Mouse (Mus musculus) hindbrain, postnatal 0 days (tissue): ENCODE data around the gene Ghr. TPM values are rescaled to one million over a fixed set of nuclear protein-coding genes. Genes with fewer than 3 reads are reported as not detected.

Experiments used
- ATAC-seq: fragments of 200-750 bp; cut with Nextera tagmentation; 2 replicates; pipeline ENCODE4 v1.8.0; 2017; ENCODE audit warnings: mild to moderate bottlenecking, moderate TSS enrichment, moderate library complexity
- DNase-seq: peaks from one replicate; pipeline ENCODE4 v3.0.0-alpha.2; 2015; ENCODE audit warnings: low spot score
- H3K27ac ChIP-seq: fragments of 300-500 bp; sonication (generic); 2 replicates; pipeline ENCODE4 v1.5.1; 2014; ENCODE audit warnings: mild to moderate bottlenecking
- H3K27me3 ChIP-seq: fragments of 300-500 bp; sonication (generic); 2 replicates; pipeline ENCODE4 v1.6.1; 2014; ENCODE audit warnings: low read length, mixed read lengths; ENCODE audit not compliant: insufficient read depth
- H3K36me3 ChIP-seq: fragments of 300-500 bp; sonication (generic); 2 replicates; pipeline ENCODE4 v1.6.1; 2014; ENCODE audit warnings: low read length, mixed read lengths; ENCODE audit not compliant: insufficient read depth
- H3K4me1 ChIP-seq: fragments of 300-500 bp; sonication (generic); 2 replicates; pipeline ENCODE4 v1.6.1; 2014; ENCODE audit warnings: antibody characterized with exemption, low read length, mixed read lengths; ENCODE audit not compliant: insufficient read depth
- H3K4me2 ChIP-seq: fragments of 300-500 bp; sonication (generic); 2 replicates; pipeline ENCODE4 v1.6.1; 2014; ENCODE audit warnings: low read depth, mild to moderate bottlenecking, low read length, moderate library complexity, mixed read lengths
- H3K4me3 ChIP-seq: fragments of 300-500 bp; sonication (generic); 2 replicates; pipeline ENCODE4 v1.5.1; 2014; ENCODE audit warnings: low read length
- H3K9ac ChIP-seq: fragments of 300-500 bp; sonication (generic); replicated peaks from 2 replicates; pipeline ENCODE4 v1.6.1; 2014; ENCODE audit warnings: mild to moderate bottlenecking, low read length, moderate library complexity, mixed read lengths
- H3K9me3 ChIP-seq: fragments of 300-500 bp; sonication (generic); 2 replicates; pipeline ENCODE4 v1.6.1; 2016; ENCODE audit warnings: low read length, mixed read lengths
- CTCF ChIP-seq: IDR thresholded peaks from 2 replicates; pipeline ENCODE4 v1.5.1; 2016; ENCODE audit warnings: antibody characterized with exemption, control low read depth, low read depth
- WGBS: fragments of 180-500 bp; shearing (Covaris S2); extraction: QIAGEN DNeasy Blood & Tissue Kit; methylation state at CpG from one replicate; pipeline ENCODE4 v1.1.7; 2014; 5-methylcytosine and 5-hydroxymethylcytosine counted together
- polyA plus RNA-seq: library from polyadenylated mRNA; unstranded; fragments of >200 nt; fragmentation: Nextera tagmentation; extraction: Ambion mirVana; gene quantifications from 2 replicates; pipeline ENCODE4 v1.2.1, GENCODE M21; 2015
- total RNA-seq: library from RNA; depleted of rRNA; stranded (reverse); fragments of >200 nt; gene quantifications from 2 replicates; pipeline ENCODE4 v1.2.3, GENCODE M21; 2014

Gene Ghr
- total and polyA plus RNA-seq, 2 experiments from 2014 or later = 9.7 to 13.1 TPM

DNA sequence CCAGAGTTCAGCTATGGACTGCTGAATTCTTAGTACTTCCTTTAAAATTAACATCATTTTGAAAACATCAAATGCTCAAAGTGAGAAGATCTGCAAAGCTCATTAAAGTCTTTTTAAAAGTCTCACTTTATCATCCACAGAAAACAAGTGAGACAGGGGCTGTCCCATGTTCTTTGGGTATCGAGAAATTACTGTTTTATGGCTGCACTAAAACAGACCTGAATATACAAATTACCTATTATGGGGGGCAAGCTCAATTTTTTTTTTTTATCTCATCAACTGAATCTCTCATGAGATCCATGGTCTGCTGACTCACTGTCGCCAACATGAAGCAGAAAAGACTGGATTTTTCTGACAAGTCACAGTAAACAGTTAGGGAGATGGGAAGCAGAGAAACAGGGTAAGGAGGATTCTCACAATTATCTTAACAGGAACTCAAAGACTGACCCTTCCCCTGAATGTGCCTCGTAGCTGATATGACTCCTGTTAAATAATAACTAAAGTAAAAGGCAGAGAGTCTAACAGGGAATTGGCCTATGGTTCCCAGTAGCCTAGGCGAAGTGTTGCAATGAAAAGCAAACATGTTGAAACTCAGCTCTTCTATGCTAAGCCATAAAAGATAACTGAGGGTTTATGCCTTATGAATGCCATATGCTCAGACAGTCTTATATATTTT lies 18.3 kb upstream of the Ghr start:
- ATAC-seq = no peak
- no peak for TF ChIP-seq CTCF

DNA sequence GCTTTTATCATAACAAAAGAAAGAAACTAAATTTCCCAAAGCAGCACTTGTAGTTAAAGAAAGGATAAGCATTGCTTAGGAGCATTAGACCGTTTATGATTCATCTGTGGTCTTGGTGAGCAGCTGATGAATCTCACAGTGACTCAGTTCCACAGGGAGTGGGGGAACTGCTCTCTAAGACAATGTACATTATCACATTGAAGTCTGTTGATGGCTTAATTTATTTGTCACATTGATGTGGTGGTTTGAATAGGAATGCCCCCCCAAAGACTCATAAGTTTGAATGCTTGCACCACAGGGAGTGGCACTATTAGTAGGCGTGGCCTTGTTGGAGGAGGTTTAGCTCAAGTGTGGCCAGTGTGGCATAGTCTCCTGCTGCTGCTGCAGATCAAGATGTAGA lies 4.6 kb upstream of the Ghr start:
- H3K4me2 ChIP-seq = no peak overlapping the region
- WGBS = 46% methylated on average over 2 of the region's 2 CpGs
- no peak for TF ChIP-seq CTCF
- no peaks in the 10 kb centered on the region for H3K4me1 ChIP-seq
- no peaks in the 10 kb centered on the region for H3K27me3 ChIP-seq
- DNase-seq (no peak), ATAC-seq (no peak)
- H3K27ac ChIP-seq = no peak overlapping the region
- H3K9ac ChIP-seq = no peak overlapping the region
- no peak overlapping the region for H3K4me3 ChIP-seq
- H3K9me3 ChIP-seq = no peaks in the 10 kb centered on the region
- H3K36me3 ChIP-seq = no peaks in the 10 kb centered on the region

More for the DNA sequence above, 18.3 kb upstream of the Ghr start:
- no peaks in the 10 kb centered on the region for H3K4me1 ChIP-seq
- no peak overlapping the region for H3K4me3 ChIP-seq
- H3K27ac ChIP-seq = no peak overlapping the region
- no peaks in the 10 kb centered on the region for H3K9me3 ChIP-seq
- H3K9ac ChIP-seq = no peak overlapping the region
- WGBS = 84% methylated on average over 4 of the region's 4 CpGs
- no peak overlapping the region for H3K4me2 ChIP-seq
- no peaks in the 10 kb centered on the region for H3K36me3 ChIP-seq
- no peaks in the 10 kb centered on the region for H3K27me3 ChIP-seq
- no peak for DNase-seq

DNA sequence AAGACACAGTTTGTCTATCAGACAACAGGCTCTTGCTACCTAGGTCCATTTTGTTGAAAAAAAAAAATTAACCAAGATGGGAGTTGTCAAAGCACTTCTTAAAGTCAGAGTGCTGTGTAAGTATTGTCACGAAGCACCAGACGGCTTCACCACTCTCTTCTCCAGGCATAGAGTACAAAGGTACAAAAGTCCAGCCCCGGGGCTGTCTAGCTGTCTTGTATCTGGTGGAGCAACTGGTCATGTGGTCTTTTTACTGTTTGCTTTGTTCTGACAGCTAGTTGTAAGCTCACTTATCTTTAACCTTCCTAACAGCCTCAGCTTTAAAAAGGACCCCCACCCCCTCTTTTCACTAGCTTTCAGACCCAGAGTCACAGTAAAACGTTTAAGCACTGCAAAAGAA lies 1.1 kb upstream of the Ghr start:
- H3K4me3 ChIP-seq = no peak overlapping the region
- no peaks in the 10 kb centered on the region for H3K4me1 ChIP-seq
- no peak for DNase-seq
- H3K9me3 ChIP-seq = no peaks in the 10 kb centered on the region
- no peaks in the 10 kb centered on the region for H3K36me3 ChIP-seq
- ATAC-seq = no peak
- H3K4me2 ChIP-seq = no peak overlapping the region
- no peak overlapping the region for H3K9ac ChIP-seq
- 67% methylated on average over 4 of the region's 4 CpGs for WGBS
- no peak for TF ChIP-seq CTCF
- H3K27me3 ChIP-seq = no peaks in the 10 kb centered on the region
- no peak overlapping the region for H3K27ac ChIP-seq

DNA sequence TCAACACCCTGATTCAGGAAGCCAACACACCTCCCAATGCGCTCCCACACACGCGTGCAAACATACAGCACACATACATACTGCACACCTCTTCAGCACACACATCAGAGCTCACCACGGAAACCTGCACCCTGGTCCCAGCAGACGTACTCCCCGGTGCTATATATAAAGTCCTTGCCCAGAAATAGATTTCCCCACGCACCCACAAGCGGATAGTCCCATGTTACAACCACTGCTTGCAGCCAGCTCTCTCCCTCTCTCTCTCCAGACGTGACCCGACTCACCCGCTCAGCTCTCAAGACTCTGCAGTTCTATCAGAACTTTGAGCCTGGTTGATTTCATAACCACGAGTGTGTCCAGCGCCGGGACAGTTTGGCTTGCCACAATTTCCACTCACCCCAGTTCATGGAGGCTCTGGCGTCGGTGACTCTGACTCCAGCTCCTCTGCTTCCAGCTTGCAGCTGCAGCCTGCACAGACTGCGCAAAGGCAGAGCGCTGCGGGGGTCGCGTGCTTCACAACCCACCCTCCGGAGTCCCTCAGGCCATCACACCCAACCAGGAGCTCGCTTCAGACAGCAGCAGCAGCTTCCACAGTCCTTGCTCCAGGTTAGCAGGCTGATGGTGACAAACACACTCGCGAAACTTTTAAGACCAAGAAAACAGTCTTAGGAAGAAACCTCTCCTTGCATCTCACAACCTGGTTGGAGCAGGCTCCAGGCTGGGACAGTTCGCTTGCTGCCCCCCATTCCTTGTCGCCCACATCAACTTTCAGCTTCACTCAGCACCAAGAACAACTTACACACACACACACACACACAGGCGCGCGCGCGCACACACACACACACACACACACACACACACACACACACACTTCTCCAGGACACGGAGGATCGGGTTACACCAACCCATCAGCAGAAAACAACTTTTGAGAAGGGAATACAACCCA lies 1.2 kb downstream of the Ghr start:
- ATAC-seq = peak; percentile 65
- 6% methylated on average over 34 of the region's 34 CpGs for whole genome bisulfite sequencing
- Histone ChIP-seq H3K9ac (peak overlapping the region; percentile 37), H3K36me3 (no peaks in the 10 kb centered on the region), H3K27ac (peak overlapping the region; percentile 55), H3K4me2 (peak overlapping the region; percentile 88), H3K4me3 (peak overlapping the region; percentile 81), H3K27me3 (no peaks in the 10 kb centered on the region), H3K4me1 (no peaks in the 10 kb centered on the region), H3K9me3 (no peaks in the 10 kb centered on the region)
- peak; percentile 59 for DNase-seq
- no peak for TF ChIP-seq CTCF

DNA sequence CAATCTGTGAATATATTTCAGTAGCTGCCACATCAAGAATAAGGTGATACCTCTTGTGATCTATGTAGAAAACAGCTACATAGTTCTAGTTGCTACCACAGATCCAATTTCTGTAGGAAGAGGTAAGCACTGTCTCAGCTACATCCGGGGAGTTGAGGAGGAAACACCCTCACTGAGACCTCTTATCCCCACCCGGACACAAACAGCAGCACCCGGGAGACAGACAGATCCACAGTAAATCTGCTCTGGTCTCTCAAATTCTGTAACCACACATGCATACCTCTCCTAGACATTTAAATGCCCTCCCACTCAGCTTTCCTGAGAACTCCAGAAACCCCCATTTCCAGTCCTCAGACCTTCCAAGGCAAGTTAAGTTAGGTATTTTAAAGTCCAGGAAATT lies 2.0 kb downstream of the Ghr start:
- Histone ChIP-seq H3K4me3 (peak overlapping the region; percentile 81), H3K27me3 (no peaks in the 10 kb centered on the region), H3K9ac (peak overlapping the region; percentile 37; the same call in 1 of the 2 replicates), H3K36me3 (no peaks in the 10 kb centered on the region), H3K27ac (0 out of 2 replicates have a peak overlapping the region, but pooled peaks have one; percentile 55), H3K9me3 (no peaks in the 10 kb centered on the region), H3K4me2 (peak overlapping the region; percentile 88), H3K4me1 (no peaks in the 10 kb centered on the region)
- no peak for ATAC-seq
- DNase-seq = no peak
- 52% methylated on average over 3 of the region's 3 CpGs for WGBS
- no peak for TF ChIP-seq CTCF

DNA sequence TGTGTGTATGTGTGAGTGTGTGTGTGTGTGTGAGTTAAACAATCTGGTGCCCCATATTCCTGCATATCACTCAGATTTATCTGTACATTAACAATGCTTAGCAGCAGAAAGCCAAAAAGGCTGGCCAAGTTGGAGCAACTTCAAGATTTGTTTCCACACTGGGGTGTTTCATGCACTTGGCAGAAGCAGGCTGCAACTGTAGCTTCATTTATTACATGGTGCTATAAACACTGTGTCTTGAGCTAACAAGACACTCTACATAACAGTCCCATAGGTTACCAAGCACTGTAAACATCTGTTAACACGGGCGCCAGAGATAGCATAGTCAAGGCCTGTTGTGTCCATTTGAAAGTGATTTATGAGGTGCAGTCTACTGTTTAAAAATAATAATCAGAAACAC lies 3.1 kb downstream of the Ghr start:
- H3K27ac ChIP-seq = no peak overlapping the region
- H3K4me2 ChIP-seq = no peak overlapping the region
- no peak for ATAC-seq
- H3K9ac ChIP-seq = no peak overlapping the region
- 54% methylated on average over 2 of the region's 2 CpGs for WGBS
- H3K36me3 ChIP-seq = no peaks in the 10 kb centered on the region
- no peaks in the 10 kb centered on the region for H3K27me3 ChIP-seq
- no peaks in the 10 kb centered on the region for H3K4me1 ChIP-seq
- no peaks in the 10 kb centered on the region for H3K9me3 ChIP-seq
- H3K4me3 ChIP-seq = no peak overlapping the region
- DNase-seq = peak; percentile 33
- TF ChIP-seq CTCF = no peak
